Mouse (Mus musculus) heart, postnatal 14 days (tissue): ENCODE results near the gene Scn7a. TPM values are rescaled to one million over a fixed set of nuclear protein-coding genes. Genes with fewer than 3 reads are reported as not detected.

Source experiments
- DNase-seq, 2 experiments: peaks; one replicate each; pipeline ENCODE4 v3.0.0; 2021 to 2022
- intact Hi-C: fragments of 180-260 bp; cut with DNase I; formaldehyde crosslinking; loops from one replicate; pipeline ENCODE4 v1.15.1; 2025
- long read RNA-seq, 2 experiments: library from polyadenylated mRNA; stranded (forward); transcript quantifications; one replicate each; pipeline ENCODE4 v2.0.0; 2021
- total RNA-seq, 2 experiments: library from RNA; stranded (reverse); gene quantifications; 2 replicates each; pipeline ENCODE4 v1.2.3; 2021

Gene Scn7a
- total RNA-seq, result 10 to 100 TPM in 1 of 2 experiments, 1 to 10 TPM in 1; 8.5 to 11.9 TPM
- long read RNA-seq, experiment 1, partial matches to known transcripts, result 0 of 4 reads
- long read RNA-seq, experiment 1, other reads (novel, unspliced or antisense), result 4 of 4 reads
- long read RNA-seq, experiment 2, partial matches to known transcripts, result 0 of 4 reads
- long read RNA-seq, experiment 2, other reads (novel, unspliced or antisense), result 4 of 4 reads

DNA sequence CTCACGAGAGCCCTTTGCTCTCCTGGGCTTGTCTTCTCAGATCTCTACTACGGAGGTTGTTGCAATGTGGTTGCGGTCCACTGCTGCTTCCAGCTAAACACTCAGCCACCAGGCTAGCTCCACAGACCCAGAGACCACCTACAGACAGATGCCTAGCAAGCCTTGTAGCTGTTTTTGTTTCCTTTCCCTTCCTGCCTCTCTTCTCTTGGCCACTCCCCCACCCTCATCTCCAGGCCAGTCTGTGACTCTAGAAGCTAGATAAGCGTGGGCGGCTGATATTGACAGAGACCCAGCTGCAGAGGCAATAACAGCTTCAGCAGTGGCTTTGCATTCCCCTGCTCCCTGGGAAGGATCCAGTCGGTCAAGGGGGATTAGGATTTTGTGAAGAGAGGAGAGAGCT, at the start of gene Scn7a:
Gene Scn7a, minus strand, starts transcription at position 150 of the 400 bp plus-strand sequence.
- peak; percentile 46 to 51 for DNase-seq
- intact Hi-C loops, result no loop called here

DNA sequence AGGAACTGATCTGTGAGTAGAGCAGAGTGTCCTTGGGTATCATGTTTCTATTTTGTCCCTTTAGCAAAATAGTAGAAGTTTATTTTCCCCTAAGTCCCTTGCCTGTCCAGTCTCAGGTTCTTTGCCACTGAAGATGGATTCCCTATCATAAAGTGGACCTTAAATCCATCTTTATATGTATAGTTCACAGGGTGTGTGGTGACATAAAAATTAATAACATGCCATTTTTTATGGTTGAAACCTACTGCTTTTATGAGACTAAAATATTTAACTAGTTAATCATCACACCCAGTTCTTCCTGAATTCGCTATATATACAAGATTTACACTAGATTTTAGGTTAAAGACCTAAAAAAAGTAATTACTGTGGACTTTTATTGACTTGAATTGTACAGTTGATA, 43.0 kb upstream of the Scn7a start:
- intact Hi-C loops, result no loop called here

DNA sequence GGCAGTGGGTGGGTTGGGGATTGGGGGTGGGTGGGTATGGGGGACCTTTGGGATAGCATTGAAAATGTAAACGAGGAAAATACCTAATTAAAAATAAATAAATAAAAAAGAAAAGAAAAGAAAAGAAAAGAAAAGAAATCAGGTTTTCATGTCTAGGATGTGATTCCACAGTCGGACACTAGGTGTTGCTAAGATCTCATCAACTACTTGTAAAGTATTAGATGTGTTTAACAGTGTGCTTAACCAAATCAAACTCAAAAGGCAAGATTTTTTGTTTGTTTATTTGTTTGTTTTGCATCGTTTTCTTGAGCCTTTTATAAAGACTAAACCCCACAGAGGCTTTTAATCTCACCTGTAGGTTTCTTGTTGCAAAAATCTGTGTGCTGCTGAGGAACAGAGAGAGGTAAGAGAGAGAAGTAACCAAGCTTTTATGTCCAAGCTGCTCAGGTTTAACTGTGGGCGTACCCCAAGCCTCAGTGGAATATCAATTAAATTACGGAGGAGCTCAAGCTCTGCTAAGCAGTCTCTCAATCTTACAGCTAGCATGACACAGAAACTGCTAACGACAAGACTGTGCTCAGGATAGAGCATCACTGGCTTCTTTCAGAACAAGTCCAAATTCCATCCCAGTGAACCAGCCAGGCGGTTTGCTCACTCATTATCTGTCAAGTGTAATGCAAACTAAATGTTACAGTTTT, 35.3 kb upstream of the Scn7a start:
- DNase-seq, result no peak
- intact Hi-C loops, result no loop called here

More for the DNA sequence above, 43.0 kb upstream of the Scn7a start:
- no peak for DNase-seq

DNA sequence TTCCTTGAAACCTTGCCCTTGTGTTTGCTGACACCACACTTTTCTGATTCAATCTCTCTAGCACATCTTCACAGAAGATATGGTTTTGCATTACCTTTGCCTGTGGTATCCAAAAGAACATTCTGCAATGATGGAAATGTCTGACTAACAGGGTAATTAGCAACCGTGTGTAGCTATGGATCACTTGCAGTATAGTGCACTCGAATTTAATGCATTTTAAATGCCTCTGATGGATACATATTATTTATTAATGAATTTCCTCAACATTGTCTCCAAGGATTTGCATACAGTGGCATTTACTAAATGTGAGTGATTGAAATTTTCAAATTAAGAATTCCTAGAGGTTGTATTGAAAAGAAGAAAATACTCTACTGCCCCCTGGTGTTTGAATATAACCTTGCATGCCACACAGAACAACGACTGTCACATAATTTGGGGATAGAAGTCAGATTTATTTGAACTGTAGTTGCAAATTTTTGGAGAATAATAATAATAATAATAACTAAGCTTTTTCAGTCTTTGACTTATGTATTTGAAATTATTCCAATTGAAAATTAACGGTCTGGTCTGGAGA, 15.0 kb upstream of the Scn7a start:
- intact Hi-C loops, result loop anchor here (1.0 to 5.0 kb wide), 3 partner anchors 37 to 542 kb away; partner anchors contain the start of gene Ttc21b
- DNase-seq, result peak in 1 of 2 experiments; percentile 25

DNA sequence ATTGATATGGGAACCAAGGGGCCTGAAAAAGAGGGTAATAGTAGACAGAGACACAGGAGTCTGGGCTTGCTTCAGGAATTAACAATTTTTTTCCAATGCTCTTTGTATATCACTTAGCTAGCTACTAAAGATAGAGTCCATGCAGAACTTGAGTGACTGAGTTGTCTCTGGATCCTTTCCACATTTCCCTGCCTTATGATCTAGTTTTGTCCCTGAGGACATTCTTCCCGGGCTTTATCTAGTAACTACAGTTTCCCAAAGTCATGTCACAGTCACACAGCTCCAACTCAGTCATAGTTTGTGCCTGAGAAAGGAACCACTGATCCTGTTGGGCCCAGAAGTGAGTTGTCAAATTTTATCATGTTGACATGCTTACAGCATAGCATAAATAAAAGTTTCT, 12.8 kb upstream of the Scn7a start:
- DNase-seq, result peak; percentile 4 to 12
- intact Hi-C loops, result no loop called here

DNA sequence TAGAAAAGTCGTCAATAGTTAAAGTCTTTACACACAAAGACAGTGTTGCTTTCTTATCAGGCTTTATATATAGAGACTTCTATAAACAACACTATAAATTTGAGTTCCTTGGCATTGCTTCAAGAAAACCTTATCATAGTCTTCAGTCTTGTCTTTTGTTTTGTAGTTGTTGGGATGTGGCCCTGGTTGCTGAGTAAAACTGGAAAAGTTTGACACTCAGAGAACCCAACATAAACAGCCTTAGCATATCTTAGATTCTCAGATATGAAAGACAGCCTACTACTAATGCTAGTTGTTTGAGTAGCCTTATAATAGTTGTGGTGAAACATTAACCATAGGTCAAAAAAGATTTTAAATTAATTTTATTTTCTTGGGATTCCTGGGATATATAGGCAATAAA, 6.9 kb upstream of the Scn7a start:
- intact Hi-C loops, result no loop called here
- DNase-seq, result no peak

DNA sequence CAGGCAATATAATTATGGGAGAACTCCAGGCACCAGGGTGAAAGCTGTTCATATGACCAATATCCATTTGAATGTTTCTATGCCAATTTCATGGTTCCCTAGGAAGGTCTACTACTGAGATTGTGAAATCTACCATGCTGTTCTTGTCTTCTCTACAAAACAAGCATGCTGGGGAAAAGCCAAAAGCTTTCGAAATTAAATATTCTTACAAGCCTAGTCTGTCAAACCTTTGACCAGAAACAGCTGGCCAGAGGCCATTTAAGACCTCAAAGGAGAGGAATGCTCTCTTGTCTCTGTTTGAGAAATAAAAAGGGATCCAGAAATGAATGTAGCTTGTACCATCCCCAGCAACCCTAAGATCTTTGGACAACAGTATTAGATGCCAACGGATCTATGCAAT, 3.8 kb downstream of the Scn7a start:
- intact Hi-C loops, result no loop called here
- peak; percentile 42 to 59 for DNase-seq

DNA sequence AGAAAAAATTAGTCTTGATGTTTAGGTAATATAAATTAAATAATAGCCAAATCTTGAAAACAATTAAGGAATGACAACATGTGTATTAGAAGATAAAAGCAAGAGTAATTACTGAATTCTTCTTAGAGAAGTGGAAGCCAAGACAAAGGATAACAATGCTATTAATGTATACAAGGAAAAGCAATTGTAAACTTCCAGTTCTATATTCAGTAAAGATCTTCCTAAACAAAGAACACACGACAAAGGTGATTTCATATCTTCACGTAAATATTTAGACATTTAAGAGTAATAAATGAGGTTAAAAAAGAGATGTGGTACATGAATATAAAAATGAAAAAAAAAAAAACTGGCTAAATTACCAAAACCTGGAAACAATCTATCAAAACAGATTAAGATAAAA, 16.7 kb downstream of the Scn7a start:
- DNase-seq, result no peak
- intact Hi-C loops, result no loop called here

DNA sequence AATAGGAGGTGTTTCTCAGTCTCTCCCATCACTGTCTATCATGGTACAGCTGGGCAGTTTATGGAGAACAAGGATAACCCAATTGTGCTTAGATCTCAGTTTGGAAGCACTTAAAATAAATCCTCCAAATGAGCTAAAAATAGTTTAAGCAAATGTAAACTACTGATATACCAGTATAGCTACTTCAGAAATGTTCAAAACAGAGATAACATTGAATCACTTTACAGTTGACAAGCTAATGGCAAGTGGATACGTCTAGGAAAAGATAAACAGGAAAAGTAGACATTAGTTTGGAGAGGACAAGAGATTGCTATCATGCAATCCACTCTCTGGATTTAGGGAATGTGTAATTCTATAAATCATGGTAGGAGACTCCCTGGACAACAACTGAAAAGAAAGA, 19.5 kb downstream of the Scn7a start:
- no peak for DNase-seq
- intact Hi-C loops, result no loop called here

DNA sequence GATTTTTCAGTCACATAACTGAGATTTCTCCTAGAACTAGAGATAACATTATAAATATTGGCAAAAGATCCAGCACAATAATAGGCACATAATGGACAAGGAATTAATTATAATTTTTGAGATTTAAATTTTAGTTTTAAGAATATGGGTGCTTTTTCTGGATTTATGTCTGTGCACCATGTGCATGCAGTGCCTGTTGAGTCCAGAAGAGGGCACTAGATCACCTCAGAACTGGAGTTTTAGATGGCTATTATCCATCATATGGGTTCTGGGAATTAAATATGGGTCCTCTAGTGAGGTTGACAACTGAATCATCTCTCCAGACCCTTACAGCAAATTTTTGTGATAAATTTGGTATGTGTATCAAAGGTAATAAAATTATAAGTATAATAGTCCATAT, 21.8 kb downstream of the Scn7a start:
- peak in 1 of 2 experiments; percentile 31 for DNase-seq
- intact Hi-C loops, result loop anchor here (2.0 kb wide), 1 partner anchor 36 kb away; no protein-coding TSS in a partner anchor

DNA sequence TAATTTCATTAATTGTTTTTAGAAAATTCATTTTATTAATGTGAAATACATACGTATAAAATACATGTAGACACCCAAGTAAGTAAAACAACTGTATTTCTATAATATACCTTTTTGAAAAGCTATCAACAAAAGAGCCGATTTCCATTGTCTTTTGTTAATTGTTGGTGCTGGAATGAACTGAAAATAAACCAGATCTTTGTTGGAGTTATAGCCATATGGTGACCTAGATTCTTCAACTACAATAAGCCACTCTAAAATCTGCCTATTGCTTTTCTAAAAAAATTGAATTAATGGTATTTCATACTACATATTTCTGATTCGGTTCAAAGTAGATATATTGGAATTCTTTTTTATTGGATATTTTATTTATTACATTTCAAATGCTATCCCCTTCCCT, 56.7 kb downstream of the Scn7a start:
- no peak for DNase-seq
- intact Hi-C loops, result no loop called here

DNA sequence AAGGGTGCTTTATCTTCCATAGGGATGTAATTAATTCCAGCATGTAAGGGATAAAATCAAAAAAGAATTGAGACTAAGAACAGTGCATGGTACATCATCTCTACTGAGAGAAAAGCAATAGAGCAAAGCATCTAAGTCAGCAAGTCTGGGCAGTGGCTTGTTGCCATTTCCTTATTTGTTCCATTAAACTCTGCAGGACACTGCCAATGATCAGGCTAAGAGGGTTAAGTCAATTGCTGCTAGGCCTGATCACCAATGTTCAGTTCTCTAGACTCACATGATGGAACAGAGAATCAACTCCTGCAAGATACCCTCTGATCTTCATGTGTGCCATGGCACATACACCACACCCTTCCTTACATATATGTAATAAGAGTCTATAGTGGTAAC, 57.1 kb downstream of the Scn7a start:
- intact Hi-C loops, result no loop called here
- DNase-seq, result no peak

DNA sequence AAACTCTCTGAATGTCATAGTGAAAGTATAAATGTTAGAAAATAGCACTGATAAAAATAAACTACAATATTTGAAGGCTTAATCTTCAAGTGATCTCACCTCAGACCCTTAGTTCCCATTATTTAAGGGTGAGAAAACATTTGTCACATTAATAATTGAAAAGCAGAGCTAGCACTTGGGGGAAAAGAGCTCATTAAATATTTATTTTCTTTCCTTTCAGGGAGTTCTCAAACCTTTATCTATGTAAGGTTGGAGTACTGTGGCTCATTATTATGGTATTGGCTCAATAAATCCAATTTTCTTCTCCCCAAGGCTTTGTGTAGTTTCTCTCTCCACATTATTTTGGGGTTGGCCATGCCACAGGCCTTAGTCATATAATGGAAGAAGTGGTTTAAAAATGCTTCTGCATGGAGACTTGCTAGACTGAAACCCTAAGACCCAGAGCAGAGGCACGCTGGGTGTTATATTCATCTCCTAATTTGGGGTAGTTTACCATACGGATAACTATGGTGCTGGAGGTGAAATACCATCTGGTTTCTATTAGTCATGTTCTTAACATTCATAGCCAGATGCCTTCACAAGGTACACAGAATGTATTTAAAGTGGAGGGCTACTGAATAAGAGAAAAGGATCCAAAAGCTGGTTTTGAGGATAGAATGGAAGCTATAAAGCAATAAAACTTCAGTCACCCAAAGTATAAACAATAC, 57.7 kb downstream of the Scn7a start:
- intact Hi-C loops, result no loop called here
- DNase-seq, result no peak

DNA sequence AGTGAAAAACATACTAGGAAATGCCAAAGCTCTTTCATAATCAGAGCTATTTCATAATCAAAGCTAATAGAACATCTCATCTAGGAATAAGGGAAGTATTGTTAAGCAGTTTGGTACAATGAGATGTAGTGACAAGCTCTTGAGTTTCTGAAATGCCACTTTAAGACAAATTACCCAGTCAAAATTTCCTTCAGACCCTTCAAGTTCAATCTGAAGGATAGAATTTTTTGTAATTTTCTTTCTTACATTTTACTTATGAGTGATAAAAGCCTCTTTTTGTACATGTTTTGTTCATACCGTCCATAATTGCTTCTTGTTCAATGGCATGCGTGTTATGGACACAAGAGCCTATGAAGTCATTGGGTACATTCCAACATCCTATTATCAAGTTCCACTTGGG, 72.6 kb downstream of the Scn7a start:
- intact Hi-C loops, result no loop called here
- DNase-seq, result no peak

DNA sequence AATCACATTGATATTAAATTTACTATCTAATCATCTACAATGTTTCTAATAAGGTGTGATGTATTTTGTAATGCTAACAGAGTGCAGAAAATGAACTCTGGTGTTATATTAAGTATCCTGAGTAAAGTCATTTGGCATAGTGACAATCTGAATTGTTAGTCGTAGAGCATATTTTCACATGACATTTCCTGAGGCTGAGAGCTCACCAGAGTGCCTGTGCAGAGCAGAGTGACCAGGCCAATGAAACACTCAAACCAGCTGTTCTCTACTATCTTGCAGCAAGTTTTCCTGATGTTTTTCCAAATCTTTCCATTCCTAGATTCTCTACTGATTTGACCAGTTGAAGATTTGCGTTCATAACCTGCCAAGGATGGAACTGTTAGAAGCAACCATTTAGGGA, 92.4 kb downstream of the Scn7a start:
- intact Hi-C loops, result no loop called here
- no peak for DNase-seq

DNA sequence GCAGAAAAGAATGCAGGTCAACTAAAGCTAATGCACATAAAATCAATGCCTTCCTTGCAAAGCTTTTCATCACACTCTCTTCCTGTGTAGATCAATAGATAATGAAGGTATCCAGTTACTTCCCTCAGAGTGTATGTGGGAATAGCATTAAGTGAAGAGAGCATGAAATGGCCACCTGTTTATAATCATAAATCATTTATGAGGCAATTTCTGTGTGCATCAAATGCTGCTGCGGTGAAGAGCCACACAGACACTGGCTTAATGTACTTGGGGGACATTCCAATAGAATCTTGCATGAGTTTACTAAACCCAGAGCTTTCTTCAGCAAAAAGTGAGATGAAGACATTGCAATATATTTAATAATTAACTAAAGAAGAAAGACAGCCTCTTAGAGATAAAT, 122.7 kb downstream of the Scn7a start:
- intact Hi-C loops, result no loop called here

DNA sequence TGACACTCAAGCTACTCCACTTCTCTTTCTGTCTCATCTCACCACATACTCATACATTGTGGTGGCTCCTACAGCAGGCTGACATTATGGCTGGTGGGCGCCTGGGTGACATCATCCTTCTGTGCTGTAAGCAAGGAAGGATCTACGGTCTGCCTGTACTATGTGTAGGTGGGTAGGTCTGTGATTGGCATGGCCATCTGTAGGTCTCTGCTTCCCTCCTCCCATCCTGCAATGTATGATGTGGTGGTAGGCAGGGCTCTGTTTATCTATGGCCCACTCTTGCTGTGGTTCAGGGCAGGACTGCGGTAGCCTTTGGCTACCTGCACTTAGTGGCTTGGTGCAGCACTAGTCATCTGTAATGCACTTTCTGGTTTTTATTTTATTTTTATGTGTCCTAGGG, 128.3 kb downstream of the Scn7a start:
- no peak for DNase-seq
- intact Hi-C loops, result no loop called here

More for the DNA sequence above, 122.7 kb downstream of the Scn7a start:
- DNase-seq, result no peak

DNA sequence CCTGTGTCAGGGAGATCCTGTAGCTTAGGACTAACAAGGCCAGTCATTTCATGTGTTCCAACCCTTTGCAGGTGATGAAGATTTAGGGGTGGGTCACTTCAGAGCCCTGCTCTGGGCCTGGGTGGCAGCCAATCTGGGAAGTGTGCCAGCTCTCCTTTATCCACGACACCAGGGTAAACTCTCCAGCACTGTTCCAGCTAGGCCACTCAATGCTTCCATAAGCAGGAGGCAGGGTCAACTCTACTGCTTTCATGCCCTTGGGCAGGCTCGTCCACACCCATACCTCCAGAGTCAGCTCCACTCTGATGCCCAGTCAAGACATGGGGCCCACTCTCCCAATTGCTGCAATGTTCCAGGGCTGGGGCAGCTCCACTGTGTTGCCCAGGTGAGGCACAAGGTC, 129.3 kb downstream of the Scn7a start:
- DNase-seq, result no peak
- intact Hi-C loops, result no loop called here

DNA sequence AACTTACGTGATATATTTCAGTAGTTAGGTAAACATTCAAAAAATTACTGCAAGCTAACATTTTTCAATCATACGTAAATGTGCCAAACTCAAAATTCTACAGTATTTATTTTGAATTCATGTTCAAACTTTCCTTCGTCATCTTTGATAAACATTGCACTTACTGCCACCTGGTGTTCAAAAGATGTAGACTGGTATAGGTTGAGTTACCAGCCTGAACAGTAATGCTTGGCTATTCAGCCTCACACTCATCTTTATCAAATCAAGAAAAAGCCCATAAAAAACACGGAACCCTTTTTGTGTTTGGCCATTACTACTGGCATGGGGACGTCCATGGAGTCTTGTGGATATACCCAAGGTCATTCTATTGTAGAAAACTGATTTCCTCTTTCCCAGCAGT, 140.3 kb downstream of the Scn7a start:
- intact Hi-C loops, result loop anchor here (10.0 kb wide), 2 partner anchors 170 to 380 kb away; no protein-coding TSS in a partner anchor
- no peak for DNase-seq

DNA sequence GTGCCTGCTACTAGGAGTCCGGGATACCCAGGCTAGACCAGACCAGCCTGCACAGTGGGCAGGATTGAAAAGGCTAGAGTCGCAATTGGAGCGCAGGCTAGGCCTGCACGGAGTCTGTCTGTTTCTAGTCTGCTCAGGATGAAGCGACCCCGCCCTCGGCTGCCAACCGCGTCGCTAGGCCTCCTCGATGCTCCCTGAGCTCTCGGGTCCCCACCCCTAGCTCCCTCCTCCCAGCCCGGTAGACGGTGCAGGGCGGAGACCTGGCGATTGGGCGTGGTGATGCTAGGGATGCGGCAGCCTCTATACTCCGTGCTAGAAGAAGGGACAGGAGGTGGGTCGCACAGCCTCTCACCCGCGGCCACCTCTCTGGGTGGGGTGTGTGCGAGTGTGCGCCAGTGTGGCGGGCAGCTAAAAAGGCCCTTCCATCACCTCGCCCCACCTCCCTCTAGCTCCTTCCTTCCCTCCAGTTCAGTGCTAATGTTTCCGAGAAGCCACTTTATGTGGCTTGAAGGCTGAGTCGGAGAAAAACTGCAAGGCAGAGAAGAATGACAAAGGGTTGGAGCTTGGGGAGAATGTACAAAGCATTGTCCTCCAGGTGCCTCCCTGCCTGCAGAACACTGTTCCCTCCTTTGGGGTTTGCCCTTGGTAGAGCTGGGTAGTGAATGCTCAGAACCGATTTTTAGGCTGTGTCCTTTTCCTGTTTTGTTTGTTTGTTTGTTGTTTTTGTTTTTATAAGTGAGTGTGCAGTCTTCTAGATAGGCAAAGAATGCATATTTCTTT, 149.9 kb downstream of the Scn7a start, which contains the start of gene Scn9a:
Gene Scn9a, minus strand, starts transcription at position 383 of the 780 bp plus-strand sequence.
- intact Hi-C loops, result no loop called here

More for the DNA sequence above, 149.9 kb downstream of the Scn7a start, which contains the start of gene Scn9a:
- DNase-seq, result no peak
